Mouse (Mus musculus): ENCODE data around the gene Spag9. TPM values are rescaled to one million over a fixed set of nuclear protein-coding genes. Genes with fewer than 3 reads are reported as not detected.
A peak's percentile ranks its signal among the peaks of the same experiment; 100 is the strongest.

Gene Spag9
- total and polyA plus RNA-seq, 3 experiments, result 21.0 to 32.1 (median 22.6) TPM

GRCm38 (mm10) chr11:94161867-94162581 is 166.1 kb downstream of the Spag9 start:
- Histone ChIP-seq H3K4me3 (replicated peaks in 1 of 3; ENCODE audit: low read depth in 2 of 3, low read length in 2 of 3, poor library complexity in 1 of 3) (no peak overlapping the region), H3K9ac (ENCODE audit: insufficient read depth, low read depth) (no peak overlapping the region), H3K27me3 (replicated peaks) (peaks cover 7% of the 10 kb centered on the region), H3K27ac (ENCODE audit: insufficient read depth, low read depth) (no peak overlapping the region), H3K4me2 (ENCODE audit: insufficient read depth, low read depth, poor library complexity, severe bottlenecking) (peak overlapping the region; percentile 89; the same call in 1 of the 2 replicates), H3K9me3 (replicated peaks; ENCODE audit: low read length) (no peaks in the 10 kb centered on the region), H3K4me1 (ENCODE audit: control insufficient read depth in 1 of 2, insufficient read depth in 2 of 2) (peaks cover 47 to 59% of the 10 kb centered on the region in 2 experiments), H3K79me2 (replicated peaks; ENCODE audit: control insufficient read depth, extremely low read depth, insufficient read depth, poor library complexity, severe bottlenecking) (no peaks in the 10 kb centered on the region), H3K36me3 (replicated peaks in 1 of 2; ENCODE audit: control insufficient read depth in 1 of 2, insufficient read depth in 1 of 2, low read length in 1 of 2) (no peaks in the 10 kb centered on the region)
- in situ Hi-C loops (cut with MboI; ENCODE audit: low pct_ligation_motif_present, low pct_unique_long_range_greater_than_20kb, low sequenced_read_pairs) (no loop called here), dilution Hi-C loops (cut with MboI; ENCODE audit: extremely low pct_ligation_motif_present, extremely low pct_unique_long_range_greater_than_20kb, low sequenced_read_pairs) (no loop called here)
- TF ChIP-seq KAT2A (IDR thresholded peaks at IDR 0.05; ENCODE audit: insufficient replicate concordance, low read length) (no peak), JUN (IDR thresholded peaks at IDR 0.05; ENCODE audit: insufficient read depth, low read depth, low read length) (no peak), ZKSCAN1 (IDR thresholded peaks at IDR 0.05; ENCODE audit: borderline replicate concordance, low read depth, low read length) (no peak), ZC3H11A (IDR thresholded peaks at IDR 0.05; ENCODE audit: low read depth, low read length) (no peak), RCOR1 (conservative IDR thresholded peaks at IDR 0.05; ENCODE audit: low read depth, low read length) (no peak)
- no peak for DNase-seq (ENCODE audit: extremely low read depth)

GRCm38 (mm10) chr11:94163005-94163767 is 167.3 kb downstream of the Spag9 start:
- dilution Hi-C loops (cut with MboI; ENCODE audit: extremely low pct_ligation_motif_present, extremely low pct_unique_long_range_greater_than_20kb, low sequenced_read_pairs) (no loop called here), in situ Hi-C loops (cut with MboI; ENCODE audit: low pct_ligation_motif_present, low pct_unique_long_range_greater_than_20kb, low sequenced_read_pairs) (no loop called here)
- Histone ChIP-seq H3K4me1 (ENCODE audit: control insufficient read depth in 1 of 2, insufficient read depth in 2 of 2) (peaks cover 50 to 63% of the 10 kb centered on the region in 2 experiments), H3K4me3 (replicated peaks in 1 of 3; ENCODE audit: low read depth in 2 of 3, low read length in 2 of 3, poor library complexity in 1 of 3) (no peak overlapping the region), H3K9me3 (replicated peaks; ENCODE audit: low read length) (no peaks in the 10 kb centered on the region), H3K79me2 (replicated peaks; ENCODE audit: control insufficient read depth, extremely low read depth, insufficient read depth, poor library complexity, severe bottlenecking) (no peaks in the 10 kb centered on the region), H3K36me3 (replicated peaks in 1 of 2; ENCODE audit: control insufficient read depth in 1 of 2, insufficient read depth in 1 of 2, low read length in 1 of 2) (no peaks in the 10 kb centered on the region), H3K9ac (ENCODE audit: insufficient read depth, low read depth) (no peak overlapping the region), H3K4me2 (ENCODE audit: insufficient read depth, low read depth, poor library complexity, severe bottlenecking) (peak overlapping the region; percentile 30), H3K27ac (ENCODE audit: insufficient read depth, low read depth) (peak overlapping the region; percentile 80), H3K27me3 (replicated peaks) (peaks cover 7% of the 10 kb centered on the region)
- peak; percentile 72 for DNase-seq (ENCODE audit: extremely low read depth)
- TF ChIP-seq ZNF384 (IDR thresholded peaks at IDR 0.05; ENCODE audit: low read depth, low read length) (no peak), NELFE (IDR thresholded peaks at IDR 0.05; ENCODE audit: low read depth, low read length) (no peak), RAD21 (IDR thresholded peaks at IDR 0.05; ENCODE audit: low read depth, low read length) (no peak; the same call in 1 of the 2 replicates), SIN3A (IDR thresholded peaks at IDR 0.05; ENCODE audit: low read length) (peak; percentile 80), TBP (conservative IDR thresholded peaks at IDR 0.05; ENCODE audit: low read depth, low read length) (peak; percentile 33; the same call in 1 of the 2 replicates), POLR2A (IDR thresholded peaks at IDR 0.05; ENCODE audit: low read depth, low read length) (0 out of 2 replicates have a peak, but pooled peaks have one; percentile 27), USF2 (conservative IDR thresholded peaks at IDR 0.05; ENCODE audit: low read depth, low read length) (no peak), E2F4 (IDR thresholded peaks at IDR 0.05; ENCODE audit: insufficient replicate concordance, low read depth, low read length) (no peak), ZC3H11A (IDR thresholded peaks at IDR 0.05; ENCODE audit: low read depth, low read length) (no peak), USF1 (IDR thresholded peaks at IDR 0.05; ENCODE audit: low read depth, low read length) (no peak), JUND (conservative IDR thresholded peaks at IDR 0.05; ENCODE audit: low read depth, low read length) (no peak), KAT2A (IDR thresholded peaks at IDR 0.05; ENCODE audit: insufficient replicate concordance, low read length) (no peak), SMC3 (IDR thresholded peaks at IDR 0.05; ENCODE audit: low read depth, low read length) (peak; percentile 7; the same call in 1 of the 2 replicates), JUN (IDR thresholded peaks at IDR 0.05; ENCODE audit: insufficient read depth, low read depth, low read length) (peak; percentile 8; the same call in 1 of the 2 replicates), PAX5 (IDR thresholded peaks at IDR 0.05; ENCODE audit: low read length) (no peak), MYC (IDR thresholded peaks at IDR 0.05; ENCODE audit: low read depth, low read length) (peak; percentile 81), POLR2AphosphoS2 (IDR thresholded peaks at IDR 0.05; ENCODE audit: low read depth, low read length) (no peak), CTCF (conservative IDR thresholded peaks at IDR 0.05 in 1 of 2, IDR thresholded peaks at IDR 0.05 in 1 of 2; ENCODE audit: low read depth in 2 of 2, low read length in 2 of 2) (no peak), IRF4 (IDR thresholded peaks at IDR 0.05; ENCODE audit: low read depth, low read length) (peak; percentile 82), HCFC1 (IDR thresholded peaks at IDR 0.05; ENCODE audit: low read depth, low read length) (peak; percentile 15; the same call in 1 of the 2 replicates), MEF2A (IDR thresholded peaks at IDR 0.05; ENCODE audit: borderline replicate concordance, low read depth, low read length) (peak; percentile 74), BHLHE40 (IDR thresholded peaks at IDR 0.05; ENCODE audit: low read depth, low read length) (peak; percentile 51; the same call in 1 of the 2 replicates), MAX (IDR thresholded peaks at IDR 0.05; ENCODE audit: low read length) (peak; percentile 66), ELF1 (IDR thresholded peaks at IDR 0.05; ENCODE audit: low read depth, low read length) (no peak), ZMIZ1 (IDR thresholded peaks at IDR 0.05; ENCODE audit: low read depth, low read length) (no peak), ETS1 (conservative IDR thresholded peaks at IDR 0.05; ENCODE audit: low read depth, low read length) (peak; percentile 80), UBTF (IDR thresholded peaks at IDR 0.05; ENCODE audit: low read depth, low read length) (no peak)

Data from CH12.LX (cell line).